Mouse (Mus musculus): ENCODE data around the gene Scg5.

GRCm38 (mm10) chr2:113758311-113759161 is 70.4 kb downstream of the Scg5 start, which contains the start of gene Grem1:
- no peak for TF ChIP-seq CTCF (conservative IDR thresholded peaks at IDR 0.05; ENCODE audit: low read length)
- TF ChIP-seq NANOG (IDR thresholded peaks at IDR 0.05; ENCODE audit: borderline replicate concordance, low read length), result no peak
